Mouse (Mus musculus) liver, adult (tissue): Measurements from ENCODE around the gene Cyp24a1.

ENCODE experiments used
- GATA4 ChIP-seq: IDR thresholded peaks from 2 replicates; pipeline ENCODE4 v1.6.1; 2014; ENCODE audit warnings: mild to moderate bottlenecking, low read length; ENCODE audit not compliant: insufficient replicate concordance

Cyp24a1 gene

DNA sequence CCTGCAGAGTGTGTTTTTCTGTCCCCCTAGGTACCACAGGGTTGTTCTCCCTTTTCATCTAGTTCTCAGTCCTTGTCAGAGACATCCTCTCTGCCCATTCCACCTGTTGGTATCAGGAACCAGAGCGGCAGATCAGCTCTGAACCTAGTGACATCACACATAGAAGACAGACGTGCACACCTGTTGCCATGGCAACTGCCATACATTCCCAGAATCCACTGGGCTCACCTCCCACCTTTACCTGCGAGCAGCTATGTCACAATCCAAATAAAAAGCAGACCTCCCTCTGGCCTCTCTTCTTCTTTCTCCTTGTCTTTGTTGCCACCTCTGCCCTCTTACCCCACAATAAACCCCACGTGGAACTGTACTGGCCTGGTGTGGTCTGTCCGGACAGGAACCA is 26.4 kb downstream of the Cyp24a1 start:
- TF ChIP-seq GATA4 = no peak

DNA sequence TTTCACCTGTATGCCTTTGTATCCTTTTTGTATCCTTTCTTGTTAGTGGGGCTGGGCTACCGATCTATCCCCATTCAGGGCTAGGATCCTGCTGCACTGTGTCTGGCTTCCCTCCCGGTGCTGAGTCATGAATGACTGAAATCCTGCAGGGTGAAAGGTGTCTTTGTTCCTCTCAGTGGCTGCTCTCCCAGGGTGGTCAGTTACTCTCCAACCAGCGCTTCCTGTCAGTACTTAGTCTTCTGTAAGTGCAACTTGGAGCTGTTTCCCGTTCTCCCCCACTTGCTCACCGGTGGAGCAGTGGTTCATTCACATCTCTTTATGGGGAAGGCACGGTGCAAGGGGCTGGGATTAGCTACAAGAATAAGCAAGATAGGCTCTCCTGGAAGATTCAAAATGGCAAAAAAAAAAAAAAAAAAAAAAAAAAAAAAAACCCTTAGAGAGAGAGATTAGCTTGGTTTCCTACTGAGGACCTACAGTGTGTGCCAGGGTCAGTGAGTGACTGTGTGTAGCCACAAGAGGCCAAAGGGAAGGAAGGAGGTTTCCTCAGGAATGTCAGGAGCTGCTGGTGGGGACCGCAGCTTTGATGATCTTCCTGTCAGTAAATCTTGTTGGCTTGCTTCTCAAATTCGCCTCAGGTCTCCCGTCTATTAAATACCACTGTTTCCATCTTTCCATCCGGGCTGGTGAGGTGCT is 27.2 kb downstream of the Cyp24a1 start:
- no peak for TF ChIP-seq GATA4

DNA sequence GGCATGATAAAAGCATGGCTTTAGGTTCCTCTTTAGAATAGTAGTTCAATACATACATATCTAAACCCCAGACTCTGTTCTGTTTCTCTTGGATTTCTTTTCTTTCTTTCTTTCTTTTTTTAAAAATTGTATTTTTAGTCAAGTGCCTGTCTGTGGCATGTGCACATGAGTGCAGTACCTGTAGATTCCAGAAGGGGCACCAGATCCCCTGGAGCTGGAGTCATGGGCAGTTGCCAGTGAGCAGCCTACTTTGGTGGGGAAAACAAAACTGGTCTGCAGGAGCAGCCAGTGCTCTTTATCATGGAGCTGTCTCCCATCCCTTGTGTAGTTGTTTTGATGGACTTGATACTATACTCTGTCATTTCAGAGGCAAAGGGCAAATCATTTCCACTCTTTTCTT is 28.9 kb downstream of the Cyp24a1 start:
- TF ChIP-seq GATA4 = no peak

DNA sequence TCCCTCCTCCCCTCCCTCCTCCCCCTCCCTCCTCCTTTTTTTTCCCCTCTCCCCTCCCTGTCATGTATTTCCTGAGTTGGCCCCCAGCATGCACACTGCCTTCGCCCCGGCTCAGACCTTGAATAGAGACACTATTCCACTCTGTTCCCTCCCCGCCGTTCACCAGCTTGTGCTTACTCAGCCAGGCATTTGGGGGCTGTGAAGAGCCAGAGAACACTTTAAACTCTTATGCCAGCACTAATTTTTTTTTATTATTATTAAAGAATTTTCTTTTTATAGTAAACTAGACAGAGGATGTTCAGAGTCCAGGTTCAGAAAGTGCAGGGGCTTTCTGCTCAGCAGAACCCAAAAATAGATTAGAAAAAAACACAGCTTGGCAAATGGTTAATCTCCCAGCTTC is 32.1 kb downstream of the Cyp24a1 start:
- no peak for TF ChIP-seq GATA4

DNA sequence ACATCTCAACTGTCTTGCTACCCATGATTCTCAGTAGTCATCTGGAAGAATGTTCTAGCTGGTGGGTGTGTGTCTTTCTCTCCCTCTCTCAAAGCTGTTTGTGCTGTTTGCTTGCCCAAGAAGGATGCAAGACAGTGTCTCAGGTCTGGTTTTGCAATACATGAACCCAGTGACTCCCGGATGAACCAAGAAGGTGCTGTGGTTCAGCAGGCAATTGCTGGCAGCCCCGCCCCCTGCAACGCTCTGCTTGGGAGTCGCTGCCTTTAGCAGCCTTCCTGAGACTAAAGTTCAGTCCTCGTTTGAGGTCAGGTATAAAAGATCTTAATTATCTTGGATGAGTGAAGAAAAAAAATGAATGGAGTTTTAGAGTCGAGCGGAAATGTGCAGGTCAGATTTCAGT is 35.3 kb downstream of the Cyp24a1 start:
- TF ChIP-seq GATA4 = no peak

DNA sequence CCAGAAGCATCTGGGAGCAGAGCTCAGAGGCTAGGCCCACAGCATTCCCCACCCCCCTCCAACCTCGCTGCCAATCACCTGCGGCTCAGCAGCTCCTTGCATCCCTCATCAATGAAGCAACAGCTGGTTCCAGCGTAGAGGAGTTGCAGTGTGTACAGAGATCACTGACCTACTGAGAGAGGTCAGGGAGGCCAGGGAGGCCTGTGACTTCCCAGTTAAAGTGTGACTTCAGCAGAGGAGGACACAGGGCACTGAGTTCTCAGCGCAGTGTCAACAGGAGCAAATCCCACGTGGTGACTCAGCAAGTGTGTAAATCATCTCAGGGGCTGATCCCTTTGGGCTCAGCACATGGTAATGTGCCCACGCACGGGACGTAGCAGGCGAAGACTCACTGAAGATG is 37.1 kb downstream of the Cyp24a1 start:
- no peak for TF ChIP-seq GATA4

DNA sequence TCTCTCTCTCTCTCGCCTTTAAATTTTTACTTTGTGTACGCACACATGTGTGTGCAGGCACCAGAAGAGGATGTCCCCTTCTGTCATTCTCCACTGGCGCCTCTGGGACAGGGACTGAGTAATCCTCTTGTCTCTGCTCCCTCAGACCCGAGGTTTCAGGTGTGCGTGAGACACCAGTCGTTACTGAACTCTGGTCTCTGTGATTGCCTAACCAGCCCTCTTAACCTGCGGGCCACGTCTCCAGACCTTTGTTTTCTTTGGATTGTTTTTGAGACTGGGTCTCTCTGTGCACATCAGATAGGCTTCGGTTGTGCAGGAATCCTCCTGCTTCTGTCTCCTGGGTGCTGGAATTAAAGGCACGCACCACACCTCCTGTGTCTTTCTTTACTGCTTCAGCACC is 37.8 kb downstream of the Cyp24a1 start:
- no peak for TF ChIP-seq GATA4

DNA sequence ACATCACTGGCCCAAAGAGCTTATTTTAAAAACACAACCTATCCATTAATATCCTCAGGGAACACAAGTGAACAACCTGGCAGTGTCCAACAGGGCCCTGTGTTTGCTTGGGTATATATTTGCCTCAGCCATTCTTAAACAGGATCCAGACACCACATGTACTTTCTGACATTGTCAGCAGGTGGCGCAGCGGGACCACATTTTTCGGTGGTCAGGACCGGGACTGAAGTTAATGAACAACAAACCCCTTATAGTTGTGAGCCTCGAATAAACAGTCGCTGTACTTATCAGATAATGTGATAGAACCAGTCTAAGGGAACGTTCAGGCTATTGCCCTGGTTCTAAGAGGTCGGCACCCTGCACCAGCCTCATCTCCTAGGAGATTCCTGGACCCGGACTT is 46.0 kb downstream of the Cyp24a1 start:
- no peak for TF ChIP-seq GATA4

DNA sequence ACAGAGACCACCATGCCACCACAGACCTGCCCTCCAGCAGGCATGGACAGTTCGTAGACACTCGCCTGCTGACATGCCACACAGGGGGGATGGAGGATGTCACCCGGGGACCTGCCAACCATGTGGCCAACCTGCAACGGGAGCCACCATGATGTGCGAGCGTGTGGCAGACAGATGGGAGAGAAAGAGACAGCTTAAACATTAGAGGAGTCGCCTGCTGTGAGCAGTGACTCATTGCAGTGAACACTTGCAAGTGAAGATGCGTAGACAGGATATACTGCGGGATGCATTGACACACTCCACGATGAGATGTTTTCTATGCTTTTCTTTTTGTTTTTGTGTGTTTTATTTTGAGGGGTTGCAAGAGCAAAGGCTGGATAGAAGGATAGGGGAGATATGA is 49.3 kb downstream of the Cyp24a1 start:
- no peak for TF ChIP-seq GATA4

DNA sequence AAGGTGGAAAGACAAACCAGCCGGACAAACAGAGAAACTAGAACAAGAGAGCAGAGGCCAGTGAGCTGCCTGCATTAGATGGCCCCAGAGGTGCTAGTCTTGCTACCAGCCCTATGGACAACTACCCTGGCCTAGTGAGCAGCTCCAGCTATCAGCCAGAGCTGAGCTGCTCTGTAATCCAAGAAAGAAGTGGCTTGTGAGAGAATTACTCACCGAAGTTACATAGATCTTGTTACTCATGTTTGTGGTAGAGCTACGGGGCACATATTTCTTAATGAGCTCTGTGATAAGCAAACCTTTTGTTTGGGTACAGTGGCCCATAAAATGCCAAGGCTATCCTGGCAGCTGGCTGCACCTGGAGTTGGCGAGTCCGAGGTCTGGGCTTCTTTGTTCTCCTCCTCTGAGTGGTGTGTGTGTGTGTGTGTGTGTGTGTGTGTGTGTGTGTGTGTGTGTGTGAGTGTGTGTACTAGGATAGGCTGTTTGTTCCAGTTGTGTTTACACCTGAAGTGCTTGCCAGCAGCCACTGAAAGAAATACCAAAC is 50.0 kb downstream of the Cyp24a1 start:
- no peak for TF ChIP-seq GATA4

DNA sequence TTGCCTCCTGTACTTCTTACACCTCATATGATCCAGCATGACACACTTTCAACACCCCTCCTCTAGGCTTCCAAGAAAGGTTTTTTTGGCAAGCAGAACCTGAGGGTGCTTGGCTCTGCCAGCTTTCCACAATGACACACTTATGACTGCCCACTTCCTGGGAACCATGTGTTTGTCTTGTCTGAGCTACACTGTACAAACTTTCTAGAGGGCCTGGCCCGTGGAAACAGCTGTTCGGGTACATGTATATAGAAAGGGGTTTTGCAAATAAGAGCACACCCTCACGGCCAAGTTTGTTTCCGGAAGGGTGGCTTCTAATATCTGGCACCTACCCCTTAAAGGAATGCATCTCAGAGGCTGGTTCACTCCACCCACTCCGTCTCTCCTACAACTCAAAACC is 51.1 kb downstream of the Cyp24a1 start:
- TF ChIP-seq GATA4 = no peak

DNA sequence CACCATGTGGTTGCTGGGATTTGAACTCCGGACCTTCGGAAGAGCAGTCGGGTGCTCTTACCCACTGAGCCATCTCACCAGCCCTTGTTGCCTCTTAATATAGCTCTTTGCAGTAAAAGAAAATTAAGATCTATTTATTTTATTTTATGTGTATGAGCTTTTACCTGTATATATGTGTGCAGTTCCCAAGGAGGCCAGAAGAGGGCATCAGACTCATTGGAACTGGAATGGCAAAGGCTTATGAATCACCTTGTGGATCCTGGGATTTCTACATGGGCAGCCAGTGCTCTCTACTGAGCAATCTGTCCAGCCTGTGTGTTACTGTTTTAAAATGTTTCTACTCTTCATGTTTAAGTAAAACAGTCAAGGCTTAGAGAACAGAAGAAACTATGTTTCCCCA is 54.4 kb downstream of the Cyp24a1 start:
- no peak for TF ChIP-seq GATA4

DNA sequence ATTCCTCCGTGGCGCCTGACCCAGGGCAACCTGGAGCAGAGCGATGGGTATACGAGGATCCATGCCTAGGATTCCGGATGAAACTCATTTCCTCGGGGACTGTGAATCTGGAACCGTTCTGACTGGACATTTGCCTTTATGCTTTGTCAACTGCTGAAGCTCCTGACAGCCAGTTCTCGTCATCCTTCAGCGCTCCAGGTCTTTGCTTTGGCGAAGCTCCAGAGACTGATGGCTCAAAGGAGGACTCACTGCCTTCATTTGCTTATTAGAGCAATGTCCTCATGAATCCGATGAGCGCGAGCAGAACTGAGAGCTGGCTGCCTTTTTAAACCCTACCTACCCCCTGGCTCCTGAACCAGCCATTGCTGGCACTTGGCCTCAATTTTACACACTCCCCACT is 58.2 kb downstream of the Cyp24a1 start:
- no peak for TF ChIP-seq GATA4

DNA sequence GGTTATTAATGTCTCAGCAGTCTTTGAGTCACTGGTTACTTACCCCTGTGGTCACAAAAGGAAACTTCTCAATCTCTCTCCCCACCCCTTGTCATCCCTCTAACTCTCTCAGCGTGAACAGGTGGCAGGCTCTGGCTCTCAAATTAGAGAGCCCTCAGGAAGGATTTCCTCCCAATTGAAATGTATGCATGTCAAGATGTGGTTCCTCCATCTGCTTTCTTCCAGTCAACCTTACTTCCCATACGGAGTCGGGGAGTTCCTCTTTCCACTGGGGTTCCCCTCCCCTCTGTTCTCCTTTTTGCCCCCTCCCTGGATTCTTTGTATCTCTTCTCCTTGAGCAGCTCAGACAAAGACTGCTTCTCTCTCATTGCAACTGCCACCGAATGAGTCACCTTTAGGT is 60.7 kb downstream of the Cyp24a1 start:
- no peak for TF ChIP-seq GATA4
